Mouse (Mus musculus) thymus, postnatal 4 days (tissue): ENCODE results near the gene Klhl3.

Source experiments
- DNase-seq: peaks from one replicate; pipeline ENCODE4 v3.0.0; 2021

Klhl3 gene

DNA sequence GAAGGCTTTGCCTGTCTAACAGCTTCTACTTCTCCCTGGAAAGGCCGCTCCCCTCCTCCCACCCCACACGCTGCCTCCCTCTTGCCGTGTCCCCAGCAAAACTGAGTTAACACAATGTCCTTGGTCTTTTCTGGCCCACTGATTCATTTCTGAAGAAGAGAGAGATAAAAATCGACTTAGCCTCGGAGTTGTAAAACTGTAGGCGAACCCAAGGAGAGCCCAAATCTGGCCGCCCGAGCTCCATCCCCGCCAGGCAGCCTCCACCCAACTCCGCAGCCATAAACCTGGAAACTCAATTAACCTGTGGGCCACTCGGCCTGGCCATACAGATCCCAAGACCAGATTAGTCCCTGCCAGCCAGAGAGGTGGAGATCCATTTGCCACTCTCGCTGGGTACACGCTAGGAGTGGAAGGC, 47.3 kb downstream of the Klhl3 start:
- no peak for DNase-seq

DNA sequence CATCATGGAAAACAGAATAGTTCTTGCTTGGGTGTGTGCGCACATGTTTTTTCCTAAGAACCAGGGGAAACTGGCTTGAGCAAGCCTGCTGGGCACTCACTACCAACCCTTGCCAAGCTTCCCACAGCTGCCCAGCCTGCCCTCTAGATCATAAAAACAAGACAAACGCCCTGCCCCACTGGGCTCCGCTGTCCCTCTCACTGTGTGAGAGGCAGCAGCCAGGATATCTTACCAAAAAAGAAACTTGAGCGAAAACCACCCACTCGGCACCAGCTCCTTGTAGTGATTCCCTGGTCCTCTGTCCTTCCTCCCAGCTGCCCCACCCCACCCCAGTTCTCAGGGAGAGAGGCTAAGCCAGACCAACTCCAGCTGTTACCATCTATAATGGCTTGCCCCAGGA, 48.1 kb downstream of the Klhl3 start:
- no peak for DNase-seq

DNA sequence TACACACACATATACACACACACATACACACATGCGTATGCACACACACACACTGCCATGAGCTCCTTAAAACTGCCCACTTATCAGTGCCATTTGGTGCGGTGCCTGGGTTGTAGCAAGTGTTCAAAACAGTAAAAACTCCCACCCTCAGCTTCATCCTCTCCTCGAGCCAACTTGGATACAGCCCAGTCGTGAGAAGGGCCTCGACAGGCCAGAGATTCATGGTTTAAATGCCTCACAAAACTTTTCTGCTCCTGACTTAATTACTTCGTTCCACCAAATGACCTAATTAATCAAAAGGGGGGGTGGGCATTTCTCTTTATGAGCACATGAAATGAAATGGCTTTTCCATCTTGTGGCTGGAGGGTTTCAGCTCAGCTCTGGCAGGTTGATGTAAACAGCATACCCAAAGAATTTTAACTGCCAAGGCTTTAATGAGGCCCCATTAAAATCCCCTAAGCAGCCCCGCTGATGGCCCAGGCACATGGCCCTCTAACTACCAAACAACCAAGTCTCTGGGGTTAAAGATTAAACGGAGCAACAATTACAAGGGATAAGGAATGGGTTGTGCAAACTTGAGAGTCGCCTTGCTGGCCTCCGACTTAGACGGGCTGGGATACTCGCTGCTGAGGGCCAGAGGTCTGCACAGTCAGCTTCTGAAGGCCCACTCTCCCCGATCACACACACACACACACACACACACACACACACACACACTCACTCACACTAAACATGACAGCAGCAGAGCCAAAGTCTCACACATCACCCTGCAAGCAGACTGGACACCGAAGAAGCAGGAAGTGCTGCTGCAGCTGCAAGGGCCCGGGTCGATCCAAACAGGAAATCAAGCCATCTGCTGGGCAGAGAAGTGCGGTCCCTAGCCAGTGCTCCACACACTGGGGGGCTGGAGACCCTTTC, 55.2 kb downstream of the Klhl3 start:
- DNase-seq = peak; percentile 58

DNA sequence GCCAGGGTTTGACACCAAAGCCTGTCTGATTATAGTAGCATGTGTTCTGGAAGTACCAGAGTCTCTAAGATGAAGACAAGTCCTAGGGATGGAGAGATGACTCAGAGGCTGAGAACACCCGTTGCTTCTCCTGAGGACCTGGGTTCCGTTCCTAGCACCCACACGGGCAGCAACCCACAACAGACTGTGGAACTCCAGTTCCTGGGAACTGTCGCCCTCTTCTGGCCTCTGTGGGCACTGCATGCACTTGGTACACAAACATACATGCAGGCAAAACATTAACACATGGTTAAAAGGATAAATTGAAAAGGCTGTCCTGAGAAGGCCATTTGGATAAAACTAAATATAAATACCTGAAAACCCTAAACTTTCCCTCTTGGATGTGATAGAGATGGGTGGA, 56.8 kb downstream of the Klhl3 start:
- peak; percentile 60 for DNase-seq

DNA sequence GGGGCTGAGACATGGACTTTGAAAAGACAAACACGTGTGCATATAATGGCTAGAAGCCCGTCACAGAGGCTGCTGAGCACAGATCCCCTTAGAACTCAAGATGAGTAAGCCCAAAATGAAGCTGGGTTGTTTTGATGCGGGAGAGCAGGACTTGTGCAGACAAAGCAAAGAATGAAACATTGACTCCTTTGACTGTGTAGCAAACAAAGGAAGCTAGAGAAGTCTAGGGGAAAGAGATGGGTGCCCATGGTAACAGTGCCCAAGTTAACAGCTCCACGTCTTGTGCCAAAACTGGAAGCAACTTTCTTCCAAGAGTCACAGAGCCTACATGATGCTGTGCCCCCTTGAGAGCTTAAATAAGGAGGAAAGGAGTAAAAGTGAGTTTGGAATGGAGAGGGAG, 59.8 kb downstream of the Klhl3 start:
- DNase-seq = no peak

DNA sequence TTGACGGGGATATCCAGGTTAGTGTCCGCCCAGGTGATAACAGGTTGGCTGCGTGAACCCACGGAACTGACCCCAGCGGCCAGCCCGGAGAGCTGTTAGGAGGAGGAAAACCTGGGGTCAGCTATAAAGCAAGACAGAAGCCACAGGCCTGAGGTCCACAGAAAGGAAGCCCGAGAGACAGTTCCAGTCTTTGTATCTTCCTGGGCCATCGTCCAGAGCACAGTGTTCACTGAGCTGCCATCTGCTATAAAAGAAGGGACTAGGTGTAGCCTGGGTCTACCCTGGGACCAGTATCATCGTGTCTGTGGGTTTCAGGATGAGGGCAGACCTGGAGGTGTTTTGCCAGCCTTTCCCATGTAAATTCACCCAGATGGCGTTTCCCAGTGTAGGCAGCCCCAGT, 61.7 kb downstream of the Klhl3 start:
- no peak for DNase-seq

DNA sequence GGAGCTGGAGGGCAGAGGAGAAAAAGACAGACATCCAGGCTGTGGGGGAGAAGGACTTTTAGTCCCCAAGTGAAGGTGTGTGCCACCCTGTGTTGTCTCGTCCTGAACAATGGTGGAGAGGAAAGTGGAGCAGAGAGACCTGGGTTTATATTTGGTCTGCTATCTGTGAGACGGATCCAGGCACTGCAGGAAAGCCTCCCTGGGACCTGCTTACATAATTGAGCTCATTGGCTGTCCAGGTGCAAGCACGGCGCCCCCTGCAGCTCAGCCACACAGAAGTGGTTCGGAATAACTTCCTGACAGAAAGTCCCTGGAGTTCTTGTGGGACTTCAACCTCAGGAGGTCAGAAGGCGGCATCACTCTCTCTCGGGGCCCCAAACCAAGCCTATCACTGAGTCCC, 62.1 kb downstream of the Klhl3 start:
- no peak for DNase-seq

DNA sequence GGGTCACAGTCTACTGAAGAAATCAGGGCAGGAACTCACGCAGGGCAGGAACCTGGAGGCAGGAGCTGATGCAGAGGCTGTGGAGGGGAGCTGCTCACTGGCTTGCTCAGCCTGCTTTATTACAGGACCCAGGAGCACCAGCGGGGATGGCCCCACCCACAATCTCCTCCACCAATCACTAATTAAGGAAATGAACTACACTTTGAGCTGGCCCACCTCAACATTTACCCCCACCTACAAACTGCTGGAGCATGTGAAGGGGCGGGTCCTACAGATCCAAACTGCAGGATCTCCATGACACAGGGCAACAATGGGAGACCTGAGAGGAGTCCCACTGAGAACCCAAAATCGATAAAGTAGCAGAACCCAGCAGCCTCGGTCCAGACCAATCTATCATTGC, 64.3 kb downstream of the Klhl3 start:
- DNase-seq = no peak

DNA sequence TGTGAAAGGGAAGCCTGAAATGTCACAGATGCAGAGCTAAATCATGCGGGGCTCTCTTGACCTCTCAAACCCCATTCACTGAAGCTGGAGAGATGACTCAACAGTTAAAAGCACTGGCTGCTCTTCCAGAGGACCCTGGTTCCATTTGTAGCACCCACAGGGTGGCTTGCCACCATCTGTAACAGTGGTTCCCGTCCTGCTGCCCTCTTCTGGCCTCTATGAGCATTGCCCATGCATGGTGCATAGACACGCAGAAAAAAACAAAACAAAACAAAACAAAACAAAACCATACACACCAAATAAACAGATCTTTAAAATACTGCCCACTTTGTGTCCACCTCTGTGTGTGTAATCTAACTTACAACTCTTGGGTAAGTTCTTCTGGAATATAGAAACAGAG, 65.3 kb downstream of the Klhl3 start:
- peak; percentile 40 for DNase-seq

DNA sequence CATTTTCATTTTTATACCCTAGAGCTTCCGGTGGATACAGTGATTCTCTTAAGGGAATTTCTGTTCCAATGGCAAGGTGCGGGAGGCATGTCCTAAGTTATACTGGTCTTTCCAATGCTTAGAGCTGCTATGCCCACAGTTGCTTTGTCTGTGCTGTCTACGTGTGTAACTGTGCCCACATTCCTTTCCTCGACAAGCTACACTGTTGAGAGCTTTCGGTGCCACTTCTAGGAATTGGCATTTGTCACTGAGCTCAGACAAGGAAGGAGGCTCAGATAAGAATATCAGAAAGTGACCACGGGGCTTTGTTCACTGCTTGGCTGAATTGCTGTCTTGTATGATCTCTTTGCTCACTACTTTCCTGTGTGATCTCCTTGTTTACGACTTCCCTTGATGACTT, 67.2 kb downstream of the Klhl3 start:
- no peak for DNase-seq

DNA sequence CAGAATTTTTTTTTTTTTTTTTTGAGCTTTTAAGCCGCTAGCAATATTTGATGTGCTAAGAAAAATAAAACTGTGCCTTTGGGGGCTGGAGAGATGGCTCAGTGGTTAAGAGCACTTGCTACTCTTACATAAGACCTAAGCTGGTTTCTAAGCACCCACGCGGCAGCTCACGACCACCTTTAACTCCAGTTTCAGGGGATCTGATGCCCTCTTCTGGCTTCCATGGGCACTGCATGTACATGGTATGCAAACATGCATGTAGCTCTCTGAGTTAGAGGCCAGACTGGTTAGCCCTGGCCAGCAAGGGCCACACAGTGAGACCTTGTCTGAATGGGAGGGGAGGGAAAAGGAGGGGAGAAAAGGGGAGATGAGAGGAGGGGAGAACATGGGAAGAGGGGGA, 68.1 kb downstream of the Klhl3 start:
- DNase-seq = peak; percentile 68

DNA sequence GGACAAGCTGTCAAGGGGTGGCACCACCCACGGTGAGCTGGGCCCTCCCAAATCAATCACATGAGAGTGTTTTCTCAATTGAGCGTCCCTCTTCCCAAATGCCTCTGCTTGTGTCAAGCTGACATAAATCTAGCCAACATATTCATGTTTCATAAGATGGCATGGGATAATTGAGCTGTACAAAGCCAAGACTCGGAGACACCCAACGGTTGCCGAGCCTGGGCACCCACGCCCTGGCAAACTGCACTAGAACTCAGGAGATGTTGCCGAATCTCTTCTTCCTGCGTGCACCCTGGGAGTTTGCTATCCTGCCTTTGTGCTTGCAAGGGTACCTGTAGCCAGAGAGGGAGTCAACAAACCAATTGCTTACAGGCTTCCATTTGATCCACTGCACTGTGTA, 70.1 kb downstream of the Klhl3 start:
- no peak for DNase-seq

DNA sequence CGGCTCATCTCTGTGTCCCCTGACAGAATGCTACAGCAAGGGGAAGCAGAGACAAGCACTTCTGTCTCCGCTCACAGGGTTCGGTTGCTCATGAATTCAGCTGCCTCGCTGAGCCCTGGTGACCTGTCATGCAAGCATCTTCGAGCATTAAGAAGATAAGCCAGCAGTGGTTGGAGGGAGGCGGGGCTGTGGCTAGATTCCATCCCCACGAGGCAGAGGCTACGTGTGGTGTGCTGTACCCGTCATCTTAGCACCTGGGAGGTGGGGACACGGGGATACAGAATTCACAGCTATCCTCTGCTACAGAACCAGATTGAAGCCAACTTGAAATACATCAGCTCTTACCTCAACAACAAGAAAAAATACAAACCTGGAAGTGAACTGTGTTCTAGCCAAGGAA, 73.3 kb downstream of the Klhl3 start:
- no peak for DNase-seq

DNA sequence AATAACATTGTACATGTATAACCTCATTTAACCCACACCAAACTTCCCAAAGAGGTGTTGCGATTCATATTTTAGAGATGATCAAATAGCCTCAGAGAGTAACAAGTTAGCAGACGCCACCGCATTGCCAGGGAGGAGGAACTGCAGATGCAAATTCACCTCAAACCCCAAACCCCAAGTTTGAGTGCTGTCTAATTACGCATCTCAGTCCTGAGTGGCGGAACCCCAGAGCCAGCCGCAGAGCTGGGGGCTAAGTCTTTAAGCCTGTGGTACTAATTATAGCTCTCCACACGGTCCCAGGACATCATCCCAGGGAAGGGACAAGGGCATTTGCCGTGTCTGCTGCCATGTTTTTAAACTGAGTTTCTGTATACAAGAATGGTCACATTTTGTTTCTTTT, 75.9 kb downstream of the Klhl3 start:
- no peak for DNase-seq

DNA sequence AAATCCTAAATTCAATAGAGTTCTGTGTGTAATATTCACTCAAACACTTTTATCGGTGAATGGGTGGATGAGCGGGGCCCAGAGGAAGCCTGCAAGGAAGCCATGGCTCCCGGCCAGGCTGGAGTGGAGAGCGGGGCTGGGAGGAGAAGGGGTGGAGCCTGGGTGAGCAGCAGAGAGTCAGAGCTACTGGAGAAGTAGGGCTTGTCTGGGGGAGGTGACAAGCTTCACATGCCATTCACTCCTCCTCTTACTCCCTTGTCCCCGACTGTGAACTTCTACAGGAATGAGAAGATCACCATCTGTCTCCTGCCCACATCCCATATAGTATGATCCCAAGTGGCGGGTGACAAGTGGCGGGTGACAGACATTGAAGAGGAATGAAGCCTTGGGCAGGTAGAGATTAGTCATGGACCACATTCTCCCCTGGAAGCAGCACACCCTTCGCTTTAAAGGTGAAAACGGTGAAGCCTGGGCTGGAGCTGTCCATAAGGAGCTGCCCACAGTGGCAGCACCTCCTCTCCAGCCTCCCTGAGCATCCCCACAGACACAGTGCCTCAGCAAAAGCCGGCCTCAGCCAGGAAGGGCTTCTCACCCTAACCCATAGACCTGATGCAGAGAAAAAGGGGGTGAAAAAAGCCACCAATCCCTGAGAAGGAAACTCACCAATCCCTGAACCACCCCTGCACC, 77.8 kb downstream of the Klhl3 start:
- no peak for DNase-seq

DNA sequence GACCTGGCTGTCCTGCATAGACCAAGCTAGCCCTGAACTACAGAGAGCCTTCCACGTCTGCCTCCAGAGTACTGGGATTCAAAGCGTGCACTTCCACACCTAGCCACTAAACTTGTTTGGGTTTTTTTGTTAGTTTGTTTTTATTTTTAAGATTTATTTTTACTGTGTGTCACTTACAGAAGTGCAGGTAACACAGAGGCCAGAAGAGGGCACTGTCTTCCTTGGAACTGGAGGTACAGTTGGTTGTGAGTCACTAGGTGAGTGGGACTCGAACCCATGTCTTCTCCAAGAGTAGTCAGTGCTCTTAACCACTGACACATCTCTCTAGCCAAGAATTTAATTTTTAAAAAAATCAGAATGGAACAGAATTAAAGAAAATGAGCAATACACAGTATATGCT, 78.4 kb downstream of the Klhl3 start:
- no peak for DNase-seq

DNA sequence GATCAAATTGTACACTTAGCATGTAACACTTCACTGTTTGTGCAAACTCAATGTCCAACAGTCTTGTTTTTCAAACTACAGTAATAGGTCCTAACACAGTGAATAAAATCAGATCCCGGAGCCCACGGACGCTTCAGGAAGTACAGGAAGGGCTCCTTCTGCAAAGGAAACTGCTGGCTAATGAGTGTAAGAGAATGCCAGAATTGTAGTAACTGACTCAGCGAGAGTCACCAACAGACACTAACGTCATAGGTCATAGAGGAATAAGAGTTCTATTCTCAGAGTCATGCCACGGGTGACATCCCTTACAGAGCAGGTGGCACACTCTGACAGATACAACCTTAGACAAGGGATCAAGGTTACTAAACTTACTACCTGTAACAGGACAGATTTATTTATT, 78.9 kb downstream of the Klhl3 start:
- DNase-seq = no peak

DNA sequence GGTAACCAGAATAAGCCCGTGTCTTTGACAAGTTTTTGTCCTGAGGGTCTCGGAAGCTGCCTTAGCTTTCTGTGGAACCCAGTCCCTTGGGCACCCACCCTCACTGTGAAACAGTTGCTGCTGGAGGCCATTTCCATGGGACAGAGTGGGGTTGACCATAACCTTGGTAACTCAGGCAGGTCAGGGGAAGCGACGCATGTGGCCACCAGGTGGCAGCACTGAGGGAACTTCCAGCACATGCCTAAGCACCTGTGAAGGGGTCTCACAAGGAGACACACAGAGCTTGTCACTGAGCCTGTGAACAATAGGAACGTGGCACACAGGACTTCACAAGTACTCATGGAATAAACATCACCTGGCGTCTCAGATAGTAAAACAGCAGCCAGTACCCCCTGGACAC, 81.6 kb downstream of the Klhl3 start:
- peak; percentile 87 for DNase-seq

DNA sequence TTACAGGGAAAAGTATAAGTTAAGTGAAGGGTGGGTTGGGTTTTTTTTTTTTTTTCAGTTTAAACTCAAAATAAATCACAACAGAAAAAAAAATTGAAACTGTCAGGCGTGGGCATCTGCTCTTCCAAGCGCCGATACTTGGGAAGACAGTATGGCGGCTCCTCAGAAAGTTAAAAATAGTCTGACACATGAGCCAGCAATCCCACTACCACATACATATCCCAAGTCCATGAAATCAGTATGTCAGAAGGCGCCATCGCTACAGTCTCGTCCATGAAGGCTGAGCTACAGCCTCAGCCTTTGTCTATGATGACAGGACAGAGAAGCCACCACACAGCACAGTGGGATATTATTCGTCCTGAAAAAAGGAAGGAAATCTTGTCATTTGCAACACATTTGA, 86.3 kb downstream of the Klhl3 start:
- DNase-seq = no peak

DNA sequence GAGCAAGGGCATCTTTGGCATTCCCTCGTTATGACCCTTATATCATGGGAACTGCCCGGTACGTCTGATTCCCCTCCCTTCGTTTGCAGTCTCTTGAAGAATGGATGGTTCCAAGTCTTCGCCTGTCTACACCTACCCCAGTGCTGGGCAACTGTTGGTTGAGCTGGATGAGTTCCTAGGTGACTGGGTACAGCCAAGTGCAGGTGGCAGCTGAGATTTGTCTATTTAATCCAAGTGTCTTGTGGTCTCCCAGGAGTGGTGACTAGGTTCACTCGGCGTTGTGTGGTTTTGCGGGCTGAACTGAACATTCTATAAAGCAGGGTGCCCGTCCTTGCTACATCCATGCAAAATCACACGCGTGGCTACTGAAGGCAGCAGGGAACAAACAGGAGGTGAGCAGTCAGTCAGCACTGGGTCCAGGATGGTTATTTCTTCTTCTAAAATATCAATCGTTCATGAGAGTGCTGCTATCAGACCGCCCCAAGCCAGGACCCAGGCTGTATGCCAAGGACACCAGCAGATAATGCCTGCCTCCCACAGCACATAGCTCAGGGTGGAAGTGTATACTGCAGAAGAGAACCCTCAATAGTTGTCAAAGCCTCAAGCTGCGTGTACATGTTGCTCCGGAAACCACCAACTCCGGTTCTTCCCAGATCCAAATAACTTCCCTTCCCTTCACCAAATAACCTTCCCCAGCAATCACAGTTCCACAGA, 87.5 kb downstream of the Klhl3 start:
- no peak for DNase-seq

DNA sequence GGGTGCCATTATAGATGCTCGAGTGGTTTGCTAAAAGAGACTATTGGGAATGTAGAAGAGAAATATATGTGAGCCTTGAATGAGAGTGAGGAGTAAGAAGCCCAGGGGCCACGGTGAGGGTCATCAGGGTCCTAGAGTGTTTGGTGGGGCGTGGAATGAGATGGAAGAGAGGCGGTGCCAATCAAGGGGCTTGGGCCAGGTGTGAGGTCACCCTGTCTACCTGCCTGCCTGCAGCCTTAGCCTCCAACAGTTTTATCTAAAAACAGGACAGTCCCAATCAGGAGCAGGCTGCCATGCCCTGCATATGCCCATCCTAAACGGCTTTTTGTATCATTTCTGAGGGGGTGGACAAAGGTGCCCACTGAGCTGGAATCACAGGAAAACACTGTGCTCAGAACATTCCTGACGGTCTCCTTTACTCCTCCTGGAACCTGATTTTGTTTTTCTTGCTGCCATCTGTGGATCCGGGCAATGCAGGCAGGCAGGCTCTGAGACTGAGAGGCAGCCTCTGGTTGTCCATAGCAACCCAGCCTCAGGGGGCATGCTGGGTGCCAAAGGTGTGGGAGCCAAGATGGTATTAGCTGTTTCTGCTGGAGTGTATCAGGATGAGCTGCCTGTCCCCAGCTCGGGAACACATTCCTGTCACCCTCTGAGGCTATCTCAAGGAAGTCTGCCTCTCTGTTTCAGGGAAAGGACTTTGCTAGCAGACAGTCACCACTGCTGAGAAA, 89.5 kb downstream of the Klhl3 start:
- DNase-seq = no peak

DNA sequence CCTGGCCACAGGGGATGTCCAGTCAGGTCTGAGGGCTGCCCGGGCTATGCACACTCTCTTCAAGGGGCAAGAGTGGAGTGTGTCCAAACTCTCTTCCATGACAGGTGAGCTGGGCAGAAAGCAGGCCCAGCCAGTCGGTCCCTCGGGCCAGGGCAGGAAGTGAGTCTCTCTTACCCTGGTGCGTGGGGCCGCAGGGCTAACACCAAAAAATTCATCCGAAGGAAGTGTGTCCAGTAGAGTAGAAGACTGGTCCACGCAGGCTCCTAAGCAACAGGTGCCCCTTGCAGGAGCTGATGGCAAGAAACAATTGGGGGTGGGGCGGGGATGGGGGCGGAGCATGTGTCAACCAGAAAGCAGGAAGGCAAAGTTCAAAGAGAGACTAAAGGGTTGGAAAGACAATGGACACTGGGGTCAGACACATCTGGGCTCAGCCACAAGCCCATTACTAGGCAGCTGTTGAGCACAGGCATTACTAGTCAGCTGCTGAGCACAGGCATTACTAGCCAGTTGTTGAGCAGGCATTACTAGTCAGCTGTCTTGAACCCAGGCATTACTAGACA, 90.3 kb downstream of the Klhl3 start:
- no peak for DNase-seq

DNA sequence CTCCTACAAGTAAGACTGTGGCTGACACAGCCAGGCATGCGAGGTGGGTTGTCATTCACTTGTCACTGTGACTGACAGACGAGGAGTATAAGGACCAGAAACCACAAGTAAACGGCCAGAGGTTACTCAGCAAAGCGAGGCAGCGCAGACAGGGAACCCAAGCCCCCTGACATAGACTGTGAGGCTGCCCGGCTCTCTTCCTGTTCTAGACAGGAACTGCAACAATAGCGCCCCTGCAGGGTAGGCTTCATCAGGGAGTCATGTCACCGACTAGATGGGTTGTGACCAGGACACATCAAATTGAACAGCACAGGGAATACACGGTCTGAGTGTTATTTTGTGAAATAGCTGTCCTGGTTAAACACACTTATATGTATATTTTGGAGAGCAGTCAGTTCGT, 93.0 kb downstream of the Klhl3 start:
- peak; percentile 61 for DNase-seq
